Mouse (Mus musculus): ENCODE results near the gene Atp2a3. TPM values are rescaled to one million over a fixed set of nuclear protein-coding genes. Genes with fewer than 3 reads are reported as not detected.

The Atp2a3 gene
- polyA plus RNA-seq, 1 experiment = 0.54 TPM

DNA sequence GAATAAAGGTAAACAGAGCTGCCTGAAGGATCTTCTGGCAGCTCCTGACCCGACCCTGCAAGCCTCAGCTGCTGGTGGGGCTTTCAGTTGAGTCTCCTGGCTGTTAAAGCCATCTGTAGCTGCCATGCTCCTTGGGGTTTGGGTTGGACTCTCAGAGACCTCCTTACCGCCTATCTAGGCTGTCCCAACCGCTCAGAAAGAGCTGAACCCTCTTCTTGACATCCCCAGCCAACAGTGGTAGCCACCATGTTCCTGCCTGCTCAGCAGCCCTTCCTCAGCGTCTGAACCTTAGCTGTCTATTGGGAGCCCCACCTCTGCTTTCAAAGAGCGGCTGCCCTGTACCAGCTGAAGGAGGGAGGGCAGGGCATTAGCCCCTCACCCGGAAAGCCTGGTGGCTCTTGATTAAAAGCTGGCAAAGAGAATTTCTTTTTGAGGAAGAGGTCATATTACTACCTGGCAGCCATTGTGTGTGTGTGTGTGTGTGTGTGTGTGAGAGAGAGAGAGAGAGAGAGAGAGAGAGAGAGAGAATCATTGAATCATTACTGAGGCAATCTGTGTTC lies 14.3 kb upstream of the Atp2a3 start:
- Histone ChIP-seq H3K79me3 (ENCODE audit: low read depth) (no peaks in the 10 kb centered on the region), H3ac (ENCODE audit: control insufficient read depth, insufficient read length, low read depth) (no peak overlapping the region), H3K36me3 (ENCODE audit: control insufficient read depth, insufficient read depth) (no peaks in the 10 kb centered on the region), H3K4me3 (ENCODE audit: insufficient read depth, poor library complexity, severe bottlenecking) (no peak overlapping the region), H3K27me3 (ENCODE audit: control insufficient read depth, insufficient read depth, insufficient read length) (no peaks in the 10 kb centered on the region), H3K79me2 (ENCODE audit: control insufficient read depth, insufficient read depth) (no peaks in the 10 kb centered on the region)
- no peak for TF ChIP-seq FOSL1 (IDR thresholded peaks at IDR 0.05; ENCODE audit: insufficient read depth, low read length, poor library complexity, severe bottlenecking)
- TF ChIP-seq MYOG (IDR thresholded peaks at IDR 0.05; ENCODE audit: control insufficient read depth, extremely low read depth, insufficient read length) = no peak
- no peak for TF ChIP-seq USF1 (IDR thresholded peaks at IDR 0.05; ENCODE audit: low read depth)
- no peak for TF ChIP-seq MAX (IDR thresholded peaks at IDR 0.05)
- TF ChIP-seq MYOD1 (IDR thresholded peaks at IDR 0.05; ENCODE audit: control insufficient read depth, insufficient read length, low read depth) = no peak
- TF ChIP-seq CTCF (IDR thresholded peaks at IDR 0.05; ENCODE audit: control insufficient read depth, insufficient read depth, insufficient read length) = no peak
- no peak for TF ChIP-seq CEBPB (IDR thresholded peaks at IDR 0.05; ENCODE audit: low read depth)

DNA sequence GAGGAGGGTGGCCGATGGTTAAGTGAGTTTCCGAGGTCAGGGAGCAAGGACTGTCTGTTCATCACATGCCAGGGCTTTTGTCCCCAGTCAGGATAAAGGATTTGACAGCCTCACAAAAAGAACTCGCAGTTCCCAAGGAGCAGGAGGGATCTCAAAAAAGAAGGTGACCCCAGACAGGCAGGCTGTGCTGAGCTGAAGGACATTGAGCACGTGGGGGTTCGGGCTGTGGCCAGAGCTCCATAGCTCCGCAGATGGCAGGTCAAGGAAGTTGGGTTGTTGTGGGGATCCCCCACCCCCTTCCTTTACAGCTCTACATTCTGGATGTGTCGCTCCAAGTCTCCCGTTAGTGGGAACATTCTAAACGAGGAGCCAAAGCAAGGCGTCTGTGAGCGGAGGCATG lies 13.1 kb upstream of the Atp2a3 start:
- Histone ChIP-seq H3ac (ENCODE audit: control insufficient read depth, insufficient read length, low read depth) (no peak overlapping the region), H3K27me3 (ENCODE audit: control insufficient read depth, insufficient read depth, insufficient read length) (no peaks in the 10 kb centered on the region), H3K4me3 (ENCODE audit: insufficient read depth, poor library complexity, severe bottlenecking) (no peak overlapping the region), H3K79me3 (ENCODE audit: low read depth) (no peaks in the 10 kb centered on the region), H3K79me2 (ENCODE audit: control insufficient read depth, insufficient read depth) (no peaks in the 10 kb centered on the region), H3K36me3 (ENCODE audit: control insufficient read depth, insufficient read depth) (no peaks in the 10 kb centered on the region)
- TF ChIP-seq MYOD1 (IDR thresholded peaks at IDR 0.05; ENCODE audit: control insufficient read depth, insufficient read length, low read depth) = no peak

DNA sequence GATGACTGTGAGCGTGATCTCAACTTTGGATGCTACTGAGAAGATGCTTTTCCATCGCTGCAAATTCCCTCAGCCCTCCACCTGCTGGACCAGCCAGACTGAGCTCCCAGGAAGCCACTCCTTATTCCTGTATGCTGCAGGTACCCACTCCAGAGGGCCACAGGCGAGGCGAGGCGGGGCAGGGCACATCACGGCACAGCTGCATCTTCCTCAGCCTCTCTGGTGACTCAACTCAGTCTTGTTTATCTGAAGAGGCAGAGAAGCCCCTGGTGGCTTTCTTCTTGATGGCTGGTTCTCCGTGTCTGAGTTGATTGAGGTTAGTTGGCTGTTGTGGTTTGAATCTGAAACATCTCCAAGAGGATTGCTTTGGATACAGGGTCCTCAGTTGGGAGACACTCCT lies 12.7 kb upstream of the Atp2a3 start:
- no peak overlapping the region for H3K4me3 ChIP-seq (ENCODE audit: insufficient read depth, poor library complexity, severe bottlenecking)
- no peak overlapping the region for H3ac ChIP-seq (ENCODE audit: control insufficient read depth, insufficient read length, low read depth)
- H3K27me3 ChIP-seq (ENCODE audit: control insufficient read depth, insufficient read depth, insufficient read length) = no peaks in the 10 kb centered on the region
- H3K36me3 ChIP-seq (ENCODE audit: control insufficient read depth, insufficient read depth) = no peaks in the 10 kb centered on the region
- TF ChIP-seq MYOD1 (IDR thresholded peaks at IDR 0.05; ENCODE audit: control insufficient read depth, insufficient read length, low read depth) (no peak), FOSL1 (IDR thresholded peaks at IDR 0.05; ENCODE audit: insufficient read depth, low read length, poor library complexity, severe bottlenecking) (no peak), CEBPB (IDR thresholded peaks at IDR 0.05; ENCODE audit: low read depth) (no peak), MYOG (IDR thresholded peaks at IDR 0.05; ENCODE audit: control insufficient read depth, extremely low read depth, insufficient read length) (no peak), CTCF (IDR thresholded peaks at IDR 0.05; ENCODE audit: control insufficient read depth, insufficient read depth, insufficient read length) (no peak), MAX (IDR thresholded peaks at IDR 0.05) (no peak), USF1 (IDR thresholded peaks at IDR 0.05; ENCODE audit: low read depth) (no peak)
- H3K79me2 ChIP-seq (ENCODE audit: control insufficient read depth, insufficient read depth) = no peaks in the 10 kb centered on the region
- no peaks in the 10 kb centered on the region for H3K79me3 ChIP-seq (ENCODE audit: low read depth)

DNA sequence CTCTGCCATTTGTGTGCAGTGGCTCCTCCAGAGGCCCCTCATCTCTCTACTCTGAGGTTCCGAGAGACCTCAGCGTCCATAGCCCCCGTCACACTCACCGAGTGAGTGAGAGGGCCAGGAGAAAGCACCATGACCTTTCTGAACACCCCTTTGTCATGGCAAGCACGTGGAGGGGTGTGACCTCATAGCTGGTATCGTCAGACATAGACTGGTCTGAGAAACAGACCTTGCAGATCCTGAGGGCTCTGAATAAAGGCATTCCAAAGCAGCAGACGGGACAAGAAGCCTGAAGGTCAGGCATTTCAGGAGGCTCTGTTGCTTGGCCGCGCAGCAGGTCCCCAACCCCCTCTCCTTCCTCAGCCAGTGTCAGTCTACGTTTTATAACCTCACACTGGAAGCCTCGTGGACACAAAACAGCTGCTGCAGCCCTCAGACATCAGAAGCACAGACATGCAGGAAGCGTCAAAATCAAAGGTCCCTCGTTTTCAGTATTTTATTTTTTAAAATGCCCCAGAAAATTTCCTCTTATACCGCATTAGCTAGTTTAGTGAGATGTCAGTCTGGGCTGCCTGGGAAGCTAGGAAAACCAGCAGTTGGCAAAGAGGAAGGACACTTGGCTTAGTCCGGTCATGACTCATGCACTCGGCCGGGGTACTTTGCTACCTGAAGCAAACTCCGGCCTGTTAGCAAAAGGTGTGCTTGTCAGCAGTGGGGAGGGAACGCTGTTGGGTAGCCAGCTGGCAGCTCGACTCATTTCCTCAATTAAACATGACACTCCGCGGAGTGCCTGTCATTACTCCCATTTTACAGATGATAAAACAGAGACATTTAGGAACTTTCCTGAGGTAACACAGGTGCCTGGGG lies 9.6 kb upstream of the Atp2a3 start:
- TF ChIP-seq USF1 (IDR thresholded peaks at IDR 0.05; ENCODE audit: low read depth) = no peak
- TF ChIP-seq MYOD1 (IDR thresholded peaks at IDR 0.05; ENCODE audit: control insufficient read depth, insufficient read length, low read depth) = no peak
- TF ChIP-seq MYOG (IDR thresholded peaks at IDR 0.05; ENCODE audit: control insufficient read depth, extremely low read depth, insufficient read length) = no peak
- no peak for TF ChIP-seq MAX (IDR thresholded peaks at IDR 0.05)
- no peak for TF ChIP-seq FOSL1 (IDR thresholded peaks at IDR 0.05; ENCODE audit: insufficient read depth, low read length, poor library complexity, severe bottlenecking)
- no peak for TF ChIP-seq CEBPB (IDR thresholded peaks at IDR 0.05; ENCODE audit: low read depth)
- TF ChIP-seq CTCF (IDR thresholded peaks at IDR 0.05; ENCODE audit: control insufficient read depth, insufficient read depth, insufficient read length) = no peak
- Histone ChIP-seq H3ac (ENCODE audit: control insufficient read depth, insufficient read length, low read depth) (no peak overlapping the region), H3K4me3 (ENCODE audit: insufficient read depth, poor library complexity, severe bottlenecking) (no peak overlapping the region), H3K79me2 (ENCODE audit: control insufficient read depth, insufficient read depth) (no peaks in the 10 kb centered on the region), H3K79me3 (ENCODE audit: low read depth) (no peaks in the 10 kb centered on the region), H3K27me3 (ENCODE audit: control insufficient read depth, insufficient read depth, insufficient read length) (no peaks in the 10 kb centered on the region), H3K36me3 (ENCODE audit: control insufficient read depth, insufficient read depth) (no peaks in the 10 kb centered on the region)

DNA sequence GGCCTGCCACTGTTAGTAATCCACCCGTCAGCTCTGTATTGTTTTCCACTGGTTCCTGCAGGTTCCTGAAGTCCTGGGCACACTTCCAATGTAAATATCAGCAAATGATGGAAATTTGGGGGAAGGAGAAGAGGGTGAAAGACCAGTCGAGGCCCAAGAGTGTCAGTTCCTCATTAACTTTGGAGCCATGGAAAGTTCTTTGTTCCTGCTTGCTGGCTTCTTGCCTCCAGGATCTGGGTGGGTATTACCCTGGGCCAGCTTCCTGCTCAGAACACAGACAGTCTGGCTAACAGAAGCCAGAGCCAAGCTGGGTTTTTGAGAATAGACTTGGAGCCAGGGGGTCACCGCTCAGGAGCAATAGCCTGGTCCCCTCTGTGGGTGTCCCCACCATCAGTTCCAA lies 8.7 kb upstream of the Atp2a3 start:
- Histone ChIP-seq H3K4me3 (ENCODE audit: insufficient read depth, poor library complexity, severe bottlenecking) (no peak overlapping the region), H3K27me3 (ENCODE audit: control insufficient read depth, insufficient read depth, insufficient read length) (no peaks in the 10 kb centered on the region), H3K79me3 (ENCODE audit: low read depth) (no peaks in the 10 kb centered on the region), H3K79me2 (ENCODE audit: control insufficient read depth, insufficient read depth) (no peaks in the 10 kb centered on the region), H3ac (ENCODE audit: control insufficient read depth, insufficient read length, low read depth) (no peak overlapping the region), H3K36me3 (ENCODE audit: control insufficient read depth, insufficient read depth) (no peaks in the 10 kb centered on the region)
- TF ChIP-seq FOSL1 (IDR thresholded peaks at IDR 0.05; ENCODE audit: insufficient read depth, low read length, poor library complexity, severe bottlenecking) = no peak
- TF ChIP-seq MYOG (IDR thresholded peaks at IDR 0.05; ENCODE audit: control insufficient read depth, extremely low read depth, insufficient read length) = no peak
- TF ChIP-seq CEBPB (IDR thresholded peaks at IDR 0.05; ENCODE audit: low read depth) = no peak
- TF ChIP-seq MYOD1 (IDR thresholded peaks at IDR 0.05; ENCODE audit: control insufficient read depth, insufficient read length, low read depth) = no peak
- TF ChIP-seq MAX (IDR thresholded peaks at IDR 0.05) = no peak
- TF ChIP-seq USF1 (IDR thresholded peaks at IDR 0.05; ENCODE audit: low read depth) = no peak
- TF ChIP-seq CTCF (IDR thresholded peaks at IDR 0.05; ENCODE audit: control insufficient read depth, insufficient read depth, insufficient read length) = no peak
